In genomic region chr17:69157809-69158185, GRCm38 (mm10) we compare ENCODE assay signal across 8 mouse cellular contexts.
DNase-seq lines count a peak whose midpoint lies in the region; ATAC-seq and TF ChIP-seq lines count a peak whose summit lies in the region.

No protein-coding gene starts in this region.

- H3K27me3 ChIP-seq in lung, postnatal 0 days (replicated peaks; ENCODE audit: insufficient read depth, low read length) = 0 out of 2 replicates have a peak, but pooled peaks cover 3% of the 10 kb centered on the region
- H3K27me3 ChIP-seq in forebrain, embryonic 15.5 days = no peaks in the 10 kb centered on the region
- peaks cover 47% of the 10 kb centered on the region for H3K27me3 ChIP-seq in liver, embryonic 12.5 days (replicated peaks)
- H3K27me3 ChIP-seq in stomach, postnatal 0 days (ENCODE audit: control insufficient read depth, insufficient read depth, low read length) = no peaks in the 10 kb centered on the region

- H3K9ac ChIP-seq in lung, postnatal 0 days (replicated peaks; ENCODE audit: low read depth) = no peak overlapping the region
- H3K9ac ChIP-seq in forebrain, embryonic 15.5 days (replicated peaks) = peak overlapping the region; percentile 83
- no peak overlapping the region for H3K9ac ChIP-seq in liver, embryonic 12.5 days
- no peak overlapping the region for H3K9ac ChIP-seq in stomach, postnatal 0 days (ENCODE audit: low read length)

- no peaks in the 10 kb centered on the region for H3K9me3 ChIP-seq in lung, postnatal 0 days (ENCODE audit: low read length)
- no peaks in the 10 kb centered on the region for H3K9me3 ChIP-seq in forebrain, embryonic 15.5 days
- H3K9me3 ChIP-seq in liver, embryonic 12.5 days (replicated peaks) = no peaks in the 10 kb centered on the region
- no peaks in the 10 kb centered on the region for H3K9me3 ChIP-seq in stomach, postnatal 0 days (ENCODE audit: control insufficient read depth, low read length)

- H3K4me3 ChIP-seq in lung, postnatal 0 days (ENCODE audit: low read depth, low read length) = peak overlapping the region; percentile 78
- peak overlapping the region; percentile 74 for H3K4me3 ChIP-seq in forebrain, embryonic 15.5 days
- H3K4me3 ChIP-seq in liver, embryonic 12.5 days = peak overlapping the region; percentile 58
- H3K4me3 ChIP-seq in stomach, postnatal 0 days (ENCODE audit: low read depth, low read length) = peak overlapping the region; percentile 85

- ATAC-seq in lung, postnatal 0 days = no peak
- peak; percentile 3; the same call in 1 of the 2 replicates for ATAC-seq in forebrain, embryonic 15.5 days (replicated peaks)
- ATAC-seq in liver, embryonic 12.5 days = no peak
- peak; percentile 28; the same call in 1 of the 2 replicates for ATAC-seq in stomach, postnatal 0 days (ENCODE audit: low FRiP score, low TSS enrichment)

- peak overlapping the region; percentile 99 for H3K4me2 ChIP-seq in lung, postnatal 0 days (replicated peaks; ENCODE audit: low read depth, low read length)
- H3K4me2 ChIP-seq in forebrain, embryonic 15.5 days (replicated peaks) = peak overlapping the region; percentile 53
- peak overlapping the region; percentile 65 for H3K4me2 ChIP-seq in liver, embryonic 12.5 days
- peak overlapping the region; percentile 96 for H3K4me2 ChIP-seq in stomach, postnatal 0 days (replicated peaks; ENCODE audit: low read depth)

- peak; percentile 28 for DNase-seq in lung, postnatal 0 days (ENCODE audit: low spot score)
- DNase-seq in lung, postnatal 25 days (ENCODE audit: low spot score) = no peak
- DNase-seq in stomach, postnatal 0 days (ENCODE audit: low spot score) = no peak
- no peak for DNase-seq in frontal cortex, postnatal 25 days (ENCODE audit: low spot score in 2 of 2)
- DNase-seq in left cerebral cortex, adult 8-10 months (ENCODE audit: low spot score in 2 of 2) = no peak
- no peak for DNase-seq in T-cell, adult 2 months (ENCODE audit: low spot score)

- no peak for TF ChIP-seq EP300 in lung, postnatal 0 days (IDR thresholded peaks at IDR 0.05)
- TF ChIP-seq EP300 in stomach, postnatal 0 days (optimal IDR thresholded peaks at IDR 0.05) = no peak

- H3K27ac ChIP-seq in lung, postnatal 0 days (ENCODE audit: low read length) = no peak overlapping the region
- no peak overlapping the region for H3K27ac ChIP-seq in forebrain, embryonic 15.5 days (replicated peaks)
- H3K27ac ChIP-seq in liver, embryonic 12.5 days = no peak overlapping the region
- H3K27ac ChIP-seq in stomach, postnatal 0 days (replicated peaks) = no peak overlapping the region

- no peak for TF ChIP-seq CTCF in lung, postnatal 0 days (IDR thresholded peaks at IDR 0.05)
- TF ChIP-seq CTCF in stomach, postnatal 0 days (IDR thresholded peaks at IDR 0.05; ENCODE audit: low read depth) = no peak

- no peaks in the 10 kb centered on the region for H3K36me3 ChIP-seq in lung, postnatal 0 days (ENCODE audit: insufficient read depth, low read length)
- H3K36me3 ChIP-seq in forebrain, embryonic 15.5 days = no peaks in the 10 kb centered on the region
- H3K36me3 ChIP-seq in liver, embryonic 12.5 days = no peaks in the 10 kb centered on the region
- H3K36me3 ChIP-seq in stomach, postnatal 0 days (ENCODE audit: control insufficient read depth, insufficient read depth, low read length) = no peaks in the 10 kb centered on the region

- H3K4me1 ChIP-seq in lung, postnatal 0 days (ENCODE audit: insufficient read depth, low read depth, low read length) = no peaks in the 10 kb centered on the region
- H3K4me1 ChIP-seq in forebrain, embryonic 15.5 days = peaks cover 8% of the 10 kb centered on the region; the same call in 1 of the 2 replicates
- H3K4me1 ChIP-seq in liver, embryonic 12.5 days = no peaks in the 10 kb centered on the region
- H3K4me1 ChIP-seq in stomach, postnatal 0 days (replicated peaks; ENCODE audit: control insufficient read depth, insufficient read depth) = no peaks in the 10 kb centered on the region

- 8% methylated on average over 11 of the region's 11 CpGs for WGBS in lung, postnatal 0 days
- 4% methylated on average over 11 of the region's 11 CpGs for WGBS in forebrain, embryonic 15.5 days
- WGBS in liver, embryonic 12.5 days (ENCODE audit: insufficient replicate concordance) = 16% methylated on average over 11 of the region's 11 CpGs
- WGBS in stomach, postnatal 0 days = 11% methylated on average over 11 of the region's 11 CpGs

Comparison
In these comparisons a context has a peak if more than half of its experiments do, and no peak if none do; other contexts are left out.
1. ATAC-seq: peak in forebrain, embryonic 15.5 days (single experiment) and stomach, postnatal 0 days (single experiment); none in lung, postnatal 0 days (single experiment) and liver, embryonic 12.5 days (single experiment).
2. Peak in every context shown above with its lines, with median percentiles within 50 percentile points of each other: H3K4me2 ChIP-seq and H3K4me3 ChIP-seq.